Mouse (Mus musculus) heart, adult 2 months (tissue): ENCODE results near the gene Tom1.

Source experiments
- CTCF ChIP-seq: fragments of 200-600 bp; IDR thresholded peaks from 2 replicates; pipeline ENCODE4 v1.8.1; 2022; ENCODE audit warnings: antibody characterized with exemption, mild to moderate bottlenecking, moderate library complexity
- EP300 ChIP-seq: fragments of 200-500 bp; IDR thresholded peaks from 2 replicates; pipeline ENCODE4 v1.6.1; 2011; ENCODE audit warnings: low read depth, low read length, control low read depth; ENCODE audit not compliant: insufficient read depth

GRCm38 (mm10) chr8:75053342-75053741, 19.8 kb downstream of the Tom1 start:
- no peak for TF ChIP-seq CTCF
- TF ChIP-seq EP300, result no peak
